Mouse (Mus musculus) forebrain, embryonic 11.5 days (tissue): Measurements from ENCODE around the gene Pdcd5. TPM values are rescaled to one million over a fixed set of nuclear protein-coding genes. Genes with fewer than 3 reads are reported as not detected.
A peak's percentile ranks its signal among the peaks of the same experiment; 100 is the strongest.

Experiments
- ATAC-seq: fragments of 200-750 bp; cut with Nextera tagmentation; replicated peaks from 2 replicates; pipeline ENCODE4 v1.8.0; 2017; ENCODE audit warnings: moderate TSS enrichment; ENCODE audit not compliant: low FRiP score
- DNase-seq: peaks from one replicate; pipeline ENCODE4 v3.0.0-alpha.2; 2017; ENCODE audit warnings: low spot score
- H3K27ac ChIP-seq: fragments of 300-500 bp; sonication (generic); 2 replicates; pipeline ENCODE4 v1.5.1; 2014; ENCODE audit warnings: low read depth, low read length
- H3K27me3 ChIP-seq: fragments of 300-500 bp; sonication (generic); 2 replicates; pipeline ENCODE4 v1.6.1; 2014; ENCODE audit warnings: mild to moderate bottlenecking, low read length, mixed read lengths; ENCODE audit not compliant: control insufficient read depth, insufficient read depth
- H3K36me3 ChIP-seq: fragments of 300-500 bp; sonication (generic); 2 replicates; pipeline ENCODE4 v1.6.1; 2014; ENCODE audit warnings: mild to moderate bottlenecking, low read length, moderate library complexity, mixed read lengths; ENCODE audit not compliant: control insufficient read depth, insufficient read depth
- H3K4me1 ChIP-seq: fragments of 300-500 bp; sonication (generic); replicated peaks from 2 replicates; pipeline ENCODE4 v1.6.1; 2014; ENCODE audit warnings: low read length, mixed read lengths; ENCODE audit not compliant: control insufficient read depth, insufficient read depth
- H3K4me2 ChIP-seq: fragments of 300-500 bp; sonication (generic); 2 replicates; pipeline ENCODE4 v1.6.1; 2014; ENCODE audit warnings: low read depth, mild to moderate bottlenecking, low read length, moderate library complexity, mixed read lengths; ENCODE audit not compliant: severe bottlenecking
- H3K4me3 ChIP-seq: fragments of 300-500 bp; sonication (generic); 2 replicates; pipeline ENCODE4 v1.5.1; 2014; ENCODE audit warnings: low read depth, low read length
- H3K9ac ChIP-seq: fragments of 300-500 bp; sonication (generic); 2 replicates; pipeline ENCODE4 v1.6.1; 2014; ENCODE audit warnings: low read length
- H3K9me3 ChIP-seq: fragments of 300-500 bp; sonication (generic); 2 replicates; pipeline ENCODE4 v1.6.1; 2016; ENCODE audit warnings: low read length, mixed read lengths; ENCODE audit not compliant: control insufficient read depth
- WGBS: fragments of 180-500 bp; shearing (Covaris S2); extraction: QIAGEN DNeasy Blood & Tissue Kit; methylation state at CpG from one replicate; pipeline ENCODE4 v1.1.7; 2014; 5-methylcytosine and 5-hydroxymethylcytosine counted together
- polyA plus RNA-seq: library from polyadenylated mRNA; unstranded; fragments of >200 nt; fragmentation: Nextera tagmentation; extraction: Ambion mirVana; gene quantifications from 2 replicates; pipeline ENCODE4 v1.2.1, GENCODE M21; 2014

Pdcd5 gene
- polyA plus RNA-seq, 1 experiment from 2014 or later, result 305 TPM

DNA sequence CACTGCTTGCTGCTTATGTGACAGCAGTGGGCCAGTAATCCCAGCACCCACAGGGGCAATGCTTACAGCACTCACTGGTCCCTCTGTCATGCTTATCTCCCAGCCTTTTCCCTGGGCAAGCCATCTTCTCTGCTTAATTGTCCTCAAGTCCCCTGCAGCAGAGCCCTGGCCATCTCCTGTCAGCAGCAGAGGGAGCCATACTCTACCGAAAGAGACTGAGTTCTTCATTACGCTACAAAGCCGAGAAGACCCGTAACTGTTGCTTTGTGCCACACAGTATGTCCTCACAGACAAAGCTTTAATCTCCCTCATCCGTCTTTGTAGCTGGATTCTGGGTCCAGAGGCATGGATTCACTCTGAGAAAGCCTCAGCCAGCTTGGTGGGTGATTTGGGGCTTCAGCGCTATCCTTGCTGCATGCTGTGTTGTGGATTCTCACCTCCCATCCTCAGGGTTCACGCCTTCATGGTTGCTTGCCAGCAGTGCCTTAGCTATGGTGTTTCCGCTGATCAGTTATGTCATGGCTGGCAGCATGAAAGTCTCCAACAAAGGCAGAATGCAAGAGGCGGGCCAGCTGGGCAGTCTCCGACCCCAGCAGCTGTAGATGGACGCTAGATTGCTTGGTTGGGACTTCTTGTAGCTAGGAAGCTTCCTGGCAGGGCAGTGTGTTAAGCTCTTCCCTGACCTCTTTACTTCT is 3.5 kb upstream of the Pdcd5 start:
- Histone ChIP-seq H3K27me3 (no peaks in the 10 kb centered on the region), H3K27ac (no peak overlapping the region), H3K4me1 (no peaks in the 10 kb centered on the region; the same call in 1 of the 2 replicates), H3K36me3 (no peaks in the 10 kb centered on the region), H3K9me3 (no peaks in the 10 kb centered on the region; the same call in 1 of the 2 replicates), H3K4me2 (no peak overlapping the region), H3K9ac (no peak overlapping the region), H3K4me3 (no peak overlapping the region)
- ATAC-seq (no peak), DNase-seq (no peak)
- 71% methylated on average over 11 of the region's 11 CpGs for WGBS

DNA sequence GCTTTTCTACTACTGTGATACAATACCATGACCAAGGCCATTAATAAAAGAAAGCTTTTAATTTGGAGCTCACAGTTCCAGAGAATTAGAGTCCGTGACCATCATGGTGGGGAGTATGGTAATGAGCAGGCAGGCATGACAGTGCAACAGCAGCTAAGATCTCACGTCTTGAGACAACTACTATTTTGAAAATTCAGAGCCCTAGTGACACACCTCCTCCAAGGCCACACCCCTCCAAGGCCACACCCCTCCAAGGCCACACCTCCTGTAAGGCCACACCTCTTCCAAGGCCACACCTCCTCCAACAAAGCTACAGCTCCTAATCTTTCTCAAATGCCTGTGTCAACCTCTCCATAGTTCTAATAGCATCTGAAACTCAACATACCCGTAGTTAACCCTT is 1.8 kb upstream of the Pdcd5 start:
- WGBS, result 47% methylated on average over 3 of the region's 3 CpGs
- ATAC-seq (no peak), DNase-seq (no peak)

DNA sequence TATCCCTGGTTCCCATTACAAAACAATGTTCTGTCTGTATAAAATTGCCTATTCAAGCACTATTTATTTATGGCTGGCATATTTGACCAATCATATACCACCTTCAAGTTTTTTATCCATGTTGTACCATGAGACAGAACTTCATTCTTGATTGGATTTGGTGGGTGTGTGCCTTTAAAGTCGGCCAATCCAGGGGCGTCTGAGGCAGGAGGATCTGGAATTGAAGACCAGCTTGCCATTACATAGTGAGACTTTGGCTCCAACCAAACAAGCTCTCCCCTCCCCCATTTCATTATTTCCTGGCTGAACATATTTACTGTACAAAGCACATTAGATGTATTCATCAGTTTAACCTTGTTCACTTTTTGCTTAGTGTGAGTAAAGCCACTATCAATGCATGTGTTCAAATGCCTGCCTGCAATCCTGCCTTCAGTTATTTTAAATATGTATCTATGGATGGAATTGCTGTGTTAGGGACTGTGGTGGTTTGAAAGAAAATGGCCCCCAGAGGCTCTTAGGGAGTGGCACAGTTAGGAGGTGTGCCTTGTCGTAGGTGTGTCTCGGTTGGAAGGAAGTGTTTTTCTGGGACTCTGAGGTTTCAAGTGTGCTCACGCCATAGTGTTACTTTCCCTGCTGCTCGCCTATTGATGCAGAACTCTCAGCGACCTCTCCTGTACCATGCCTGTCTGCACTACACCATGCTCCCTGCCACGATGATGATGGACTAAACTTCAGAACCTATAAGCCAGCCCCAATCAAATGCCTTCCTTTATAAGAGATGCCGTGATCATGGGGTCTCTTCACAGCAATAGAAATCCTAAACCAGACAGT is 1.1 kb upstream of the Pdcd5 start:
- H3K36me3 ChIP-seq, result no peaks in the 10 kb centered on the region
- DNase-seq (no peak), ATAC-seq (no peak)
- H3K27ac ChIP-seq, result no peak overlapping the region
- H3K9ac ChIP-seq, result no peak overlapping the region
- no peak overlapping the region for H3K4me3 ChIP-seq
- H3K9me3 ChIP-seq, result no peaks in the 10 kb centered on the region; the same call in 1 of the 2 replicates
- no peaks in the 10 kb centered on the region; the same call in 1 of the 2 replicates for H3K4me1 ChIP-seq
- WGBS, result 74% methylated on average over 9 of the region's 9 CpGs
- H3K27me3 ChIP-seq, result no peaks in the 10 kb centered on the region
- no peak overlapping the region for H3K4me2 ChIP-seq

More for the DNA sequence above, 1.8 kb upstream of the Pdcd5 start:
- no peaks in the 10 kb centered on the region for H3K27me3 ChIP-seq
- H3K9ac ChIP-seq, result no peak overlapping the region
- H3K9me3 ChIP-seq, result no peaks in the 10 kb centered on the region; the same call in 1 of the 2 replicates
- no peak overlapping the region for H3K27ac ChIP-seq
- no peaks in the 10 kb centered on the region; the same call in 1 of the 2 replicates for H3K4me1 ChIP-seq
- no peak overlapping the region for H3K4me3 ChIP-seq
- H3K36me3 ChIP-seq, result no peaks in the 10 kb centered on the region
- no peak overlapping the region for H3K4me2 ChIP-seq

DNA sequence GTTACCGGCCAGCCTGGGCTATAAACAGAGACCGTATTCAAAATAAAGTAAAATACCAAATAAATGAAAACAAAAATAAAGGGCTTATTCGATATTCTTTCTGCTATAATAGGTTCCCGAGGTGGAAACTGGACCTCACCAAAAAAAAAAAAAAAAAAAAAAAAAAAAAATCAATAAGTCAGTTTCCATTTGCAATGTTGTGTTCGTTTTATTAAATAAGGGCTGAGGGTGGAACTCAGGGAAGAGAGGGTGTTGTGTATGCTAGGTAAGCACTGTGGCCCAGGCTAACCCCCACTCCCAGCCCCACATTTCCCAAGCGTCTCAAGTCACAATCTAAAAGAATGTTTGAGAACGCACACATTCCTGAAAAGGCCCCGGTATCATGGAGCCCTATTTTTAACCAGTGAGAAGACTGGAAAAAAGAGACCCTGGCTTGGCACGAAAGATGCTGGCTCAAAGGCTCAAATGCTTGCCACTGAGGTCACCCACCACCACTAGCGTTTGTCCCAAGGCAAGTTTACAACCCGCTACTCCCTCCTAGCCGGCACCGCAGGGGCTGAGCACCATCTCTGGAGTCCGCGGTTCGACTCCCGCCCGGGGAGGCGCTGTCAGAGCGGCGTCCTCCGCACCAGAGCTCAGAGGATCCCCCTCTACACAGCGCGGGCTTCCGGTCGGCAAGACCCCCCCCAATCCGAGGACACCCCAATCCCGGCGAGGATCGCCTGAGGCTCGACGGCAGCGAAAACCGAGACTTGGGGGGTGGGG is 822 bp downstream of the Pdcd5 start:
- H3K4me1 ChIP-seq, result no peaks in the 10 kb centered on the region; the same call in 1 of the 2 replicates
- no peaks in the 10 kb centered on the region; the same call in 1 of the 2 replicates for H3K36me3 ChIP-seq
- DNase-seq, result peak; percentile 73
- H3K27ac ChIP-seq, result peak overlapping the region; percentile 62; the same call in 1 of the 2 replicates
- H3K4me2 ChIP-seq, result peak overlapping the region; percentile 66
- no peaks in the 10 kb centered on the region for H3K27me3 ChIP-seq
- peak overlapping the region; percentile 89 for H3K9ac ChIP-seq
- H3K4me3 ChIP-seq, result peak overlapping the region; percentile 95
- WGBS, result 12% methylated on average over 34 of the region's 34 CpGs
- no peaks in the 10 kb centered on the region for H3K9me3 ChIP-seq
- peak; percentile 60 for ATAC-seq

DNA sequence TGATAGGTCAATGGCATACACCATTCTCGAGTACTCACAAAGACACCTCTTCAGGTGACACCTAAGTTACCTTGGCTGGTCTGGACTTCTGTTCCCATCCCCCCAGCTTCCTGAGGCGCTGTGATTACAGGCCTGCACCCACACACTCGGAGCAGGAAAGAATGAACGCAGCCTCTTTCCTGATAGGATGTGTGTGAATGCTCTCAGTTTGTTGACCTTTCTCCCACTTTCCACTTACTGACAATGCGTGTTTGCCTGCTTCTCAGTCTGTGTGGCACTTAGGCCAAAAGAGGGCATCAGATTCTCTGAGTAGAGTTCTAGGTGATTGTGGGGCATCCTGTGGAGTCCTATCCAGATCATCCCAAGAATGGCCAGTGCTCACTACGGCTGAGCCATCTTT is 7.2 kb downstream of the Pdcd5 start:
- Histone ChIP-seq H3K4me2 (no peak overlapping the region), H3K27me3 (no peaks in the 10 kb centered on the region)
- no peak for ATAC-seq

DNA sequence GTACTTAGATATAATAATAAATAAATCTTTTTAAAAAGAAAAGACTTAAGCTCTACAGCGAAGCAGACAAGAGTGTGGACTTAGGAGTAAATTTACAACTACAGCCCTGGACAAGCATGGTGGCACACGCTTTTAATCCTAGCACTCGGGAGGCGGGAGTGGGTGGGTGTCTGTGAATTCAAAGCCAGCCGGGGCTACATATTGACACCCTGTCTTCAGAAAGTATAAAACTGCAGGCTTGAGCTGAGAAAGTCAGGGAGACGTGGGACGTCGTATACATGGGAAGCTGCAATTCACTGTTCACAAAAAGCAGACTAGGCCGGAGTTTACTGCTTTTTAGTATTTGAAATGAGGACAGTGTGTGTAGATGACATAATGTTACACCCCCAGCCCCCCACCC is 10.4 kb downstream of the Pdcd5 start:
- Histone ChIP-seq H3K9me3 (no peaks in the 10 kb centered on the region), H3K27ac (no peak overlapping the region), H3K9ac (no peak overlapping the region), H3K27me3 (no peaks in the 10 kb centered on the region), H3K4me3 (no peak overlapping the region), H3K4me1 (no peaks in the 10 kb centered on the region), H3K4me2 (no peak overlapping the region), H3K36me3 (peaks cover 9% of the 10 kb centered on the region)
- WGBS, result 97% methylated on average over 9 of the region's 9 CpGs
- no peak for ATAC-seq
- DNase-seq, result no peak

More for the DNA sequence above, 7.2 kb downstream of the Pdcd5 start:
- no peaks in the 10 kb centered on the region for H3K9me3 ChIP-seq
- DNase-seq, result no peak
- peaks cover 5% of the 10 kb centered on the region; the same call in 1 of the 2 replicates for H3K36me3 ChIP-seq
- WGBS, result 87% methylated on average over 6 of the region's 6 CpGs
- no peak overlapping the region for H3K27ac ChIP-seq
- H3K4me3 ChIP-seq, result no peak overlapping the region
- no peaks in the 10 kb centered on the region for H3K4me1 ChIP-seq
- H3K9ac ChIP-seq, result no peak overlapping the region

DNA sequence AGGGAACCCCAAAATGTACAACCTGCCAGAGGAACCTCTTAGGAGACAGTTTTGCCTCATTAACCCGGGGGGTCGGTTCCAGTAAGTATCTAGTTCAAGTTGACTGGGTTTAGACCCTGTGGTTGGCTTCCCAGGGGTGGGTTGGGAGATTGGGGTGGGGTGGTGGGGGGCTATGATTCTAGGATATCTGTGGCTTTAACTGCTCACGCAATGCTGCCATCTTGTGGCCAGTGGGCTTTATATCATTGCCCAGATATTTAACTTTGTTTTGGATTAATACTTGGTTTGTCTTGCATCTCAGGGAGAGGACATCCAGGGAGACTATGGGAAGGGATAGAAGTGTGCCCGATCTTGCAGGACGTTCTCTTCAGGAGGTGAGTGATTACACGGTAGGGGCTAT is 11.1 kb downstream of the Pdcd5 start:
- Histone ChIP-seq H3K36me3 (peaks cover 7% of the 10 kb centered on the region), H3K9ac (no peak overlapping the region), H3K27ac (no peak overlapping the region), H3K9me3 (no peaks in the 10 kb centered on the region), H3K4me1 (no peaks in the 10 kb centered on the region), H3K4me3 (no peak overlapping the region), H3K27me3 (no peaks in the 10 kb centered on the region), H3K4me2 (no peak overlapping the region)
- ATAC-seq, result no peak
- DNase-seq, result peak; percentile 63
- WGBS, result 75% methylated on average over 6 of the region's 6 CpGs

DNA sequence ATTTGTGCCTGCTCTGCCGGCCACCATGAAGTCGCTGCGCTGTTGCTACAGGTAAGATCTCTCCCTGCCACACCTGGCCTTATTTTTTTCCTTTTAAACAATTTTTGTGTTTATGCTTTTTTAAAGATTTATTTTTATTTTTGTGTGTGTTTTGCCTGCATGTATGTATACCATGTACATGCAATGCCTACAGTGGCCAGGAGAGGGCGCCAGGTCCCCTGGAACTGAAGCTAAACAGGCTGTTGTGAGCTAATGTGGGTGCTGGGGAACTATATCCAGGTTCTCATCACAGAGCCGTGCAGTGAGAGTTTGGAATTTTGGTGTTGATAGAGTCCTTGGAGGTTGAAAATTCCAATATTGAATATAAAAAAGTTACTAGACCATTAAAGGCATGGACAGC is 18.8 kb downstream of the Pdcd5 start:
- 71% methylated on average over 5 of the region's 5 CpGs for WGBS
- Histone ChIP-seq H3K4me2 (no peak overlapping the region), H3K4me3 (no peak overlapping the region), H3K27me3 (no peaks in the 10 kb centered on the region), H3K9me3 (no peaks in the 10 kb centered on the region), H3K4me1 (no peaks in the 10 kb centered on the region), H3K9ac (no peak overlapping the region), H3K36me3 (peaks cover 4% of the 10 kb centered on the region), H3K27ac (no peak overlapping the region)
- ATAC-seq (no peak), DNase-seq (peak; percentile 76)
